Mouse (Mus musculus) intestine, embryonic 15.5 days (tissue): ENCODE measurements around the gene Syt2. TPM values are rescaled to one million over a fixed set of nuclear protein-coding genes. Genes with fewer than 3 reads are reported as not detected.
A peak's percentile ranks its signal among the peaks of the same experiment; 100 is the strongest.

Experiments
- ATAC-seq: fragments of 200-750 bp; cut with Nextera tagmentation; 2 replicates; pipeline ENCODE4 v1.8.0; 2017; ENCODE audit warnings: moderate TSS enrichment, moderate library complexity
- H3K27ac ChIP-seq: fragments of 300-500 bp; sonication (generic); 2 replicates; pipeline ENCODE4 v1.5.1; 2015; ENCODE audit warnings: mild to moderate bottlenecking, inconsistent platforms
- H3K27me3 ChIP-seq: fragments of 300-500 bp; sonication (generic); replicated peaks from 2 replicates; pipeline ENCODE4 v1.6.1; 2015; ENCODE audit warnings: inconsistent platforms
- H3K36me3 ChIP-seq: fragments of 300-500 bp; sonication (generic); 2 replicates; pipeline ENCODE4 v1.6.1; 2015; ENCODE audit warnings: inconsistent platforms
- H3K4me1 ChIP-seq: fragments of 300-500 bp; sonication (generic); replicated peaks from 2 replicates; pipeline ENCODE4 v1.6.1; 2015; ENCODE audit warnings: inconsistent platforms
- H3K4me2 ChIP-seq: fragments of 300-500 bp; sonication (generic); replicated peaks from 2 replicates; pipeline ENCODE4 v1.6.1; 2015; ENCODE audit warnings: mild to moderate bottlenecking, inconsistent platforms
- H3K4me3 ChIP-seq: fragments of 300-500 bp; sonication (generic); replicated peaks from 2 replicates; pipeline ENCODE4 v1.5.1; 2015; ENCODE audit warnings: inconsistent platforms
- H3K9ac ChIP-seq: fragments of 300-500 bp; sonication (generic); 2 replicates; pipeline ENCODE4 v1.6.1; 2015; ENCODE audit warnings: inconsistent platforms
- H3K9me3 ChIP-seq: fragments of 300-500 bp; sonication (generic); 2 replicates; pipeline ENCODE4 v1.6.1; 2016; ENCODE audit warnings: inconsistent platforms
- WGBS: fragments of 180-500 bp; shearing (Covaris S2); methylation state at CpG from one replicate; pipeline ENCODE4 v1.1.7; 2015; 5-methylcytosine and 5-hydroxymethylcytosine counted together
- polyA plus RNA-seq: library from polyadenylated mRNA; unstranded; fragments of >200 nt; fragmentation: Nextera tagmentation; extraction: Ambion mirVana; gene quantifications from 2 replicates; pipeline ENCODE4 v1.2.1, GENCODE M21; 2015

Gene Syt2
- polyA plus RNA-seq, 1 experiment from 2014 or later = 2.0 TPM

DNA sequence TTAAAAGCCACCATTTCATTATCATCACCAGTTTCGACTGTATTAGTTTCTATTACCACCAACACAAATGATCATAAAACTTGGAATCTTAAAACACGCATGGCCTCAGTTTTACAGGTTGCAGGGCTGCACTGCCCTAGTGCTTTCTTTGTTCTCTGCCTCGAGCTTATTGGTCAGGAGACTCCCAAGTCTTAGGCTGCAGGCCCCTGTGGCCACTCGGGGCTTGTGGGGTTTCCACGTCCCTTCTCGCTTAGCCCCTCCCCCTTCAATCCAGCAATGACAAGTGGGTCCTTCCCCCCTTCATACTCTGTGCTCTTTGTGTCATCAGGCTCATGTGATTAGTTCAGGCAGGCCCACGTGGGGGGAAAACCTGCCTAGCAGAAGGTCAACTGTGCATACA is 141.6 kb downstream of the Syt2 start:
- ATAC-seq = no peak
- no peaks in the 10 kb centered on the region for H3K27me3 ChIP-seq
- H3K36me3 ChIP-seq = no peaks in the 10 kb centered on the region
- no peak overlapping the region for H3K27ac ChIP-seq
- H3K4me1 ChIP-seq = peaks cover 6% of the 10 kb centered on the region; the same call in 1 of the 2 replicates
- H3K9me3 ChIP-seq = no peaks in the 10 kb centered on the region
- H3K4me2 ChIP-seq = no peak overlapping the region
- 49% methylated on average over 7 of the region's 7 CpGs for WGBS
- no peak overlapping the region for H3K4me3 ChIP-seq
- H3K9ac ChIP-seq = no peak overlapping the region

DNA sequence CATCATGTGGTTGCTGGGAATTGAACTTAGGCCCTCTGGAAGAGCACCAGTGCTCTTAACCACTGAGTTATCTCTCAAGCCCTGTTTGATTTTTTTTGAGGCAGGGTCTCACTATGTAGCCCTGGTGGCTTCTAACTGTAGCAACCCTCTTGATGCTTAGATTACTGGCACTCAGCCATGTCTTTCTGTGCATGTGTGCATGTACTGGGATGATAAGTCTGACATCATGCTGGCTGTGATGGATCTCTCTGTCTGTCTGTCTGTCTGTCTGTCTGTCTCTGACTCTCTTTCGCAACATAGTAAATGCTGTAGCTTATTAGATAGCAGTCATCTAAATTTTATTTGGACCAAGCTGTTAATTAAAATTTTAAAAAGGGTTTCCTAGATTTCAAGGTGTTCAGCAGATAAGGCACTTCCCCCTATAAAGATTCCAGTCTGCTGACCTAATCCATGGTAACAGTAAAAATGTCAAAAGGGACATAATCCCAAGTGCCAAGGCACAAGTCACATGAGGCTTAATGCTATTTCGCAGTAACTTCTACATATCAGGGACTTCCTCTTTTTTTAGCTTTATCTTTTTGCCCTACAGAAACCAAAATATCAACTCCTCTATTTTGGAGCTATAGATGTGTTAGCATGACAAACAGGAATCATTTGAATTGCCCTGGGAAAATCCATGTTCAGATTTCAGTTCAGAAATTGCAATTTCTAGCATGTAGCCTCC is 144.4 kb downstream of the Syt2 start:
- Histone ChIP-seq H3K9me3 (no peaks in the 10 kb centered on the region), H3K27me3 (no peaks in the 10 kb centered on the region), H3K36me3 (no peaks in the 10 kb centered on the region), H3K4me3 (no peak overlapping the region), H3K4me2 (no peak overlapping the region), H3K4me1 (peaks cover 8% of the 10 kb centered on the region; the same call in 1 of the 2 replicates), H3K27ac (no peak overlapping the region), H3K9ac (no peak overlapping the region)
- WGBS = 89% methylated on average over 2 of the region's 2 CpGs
- ATAC-seq = no peak

DNA sequence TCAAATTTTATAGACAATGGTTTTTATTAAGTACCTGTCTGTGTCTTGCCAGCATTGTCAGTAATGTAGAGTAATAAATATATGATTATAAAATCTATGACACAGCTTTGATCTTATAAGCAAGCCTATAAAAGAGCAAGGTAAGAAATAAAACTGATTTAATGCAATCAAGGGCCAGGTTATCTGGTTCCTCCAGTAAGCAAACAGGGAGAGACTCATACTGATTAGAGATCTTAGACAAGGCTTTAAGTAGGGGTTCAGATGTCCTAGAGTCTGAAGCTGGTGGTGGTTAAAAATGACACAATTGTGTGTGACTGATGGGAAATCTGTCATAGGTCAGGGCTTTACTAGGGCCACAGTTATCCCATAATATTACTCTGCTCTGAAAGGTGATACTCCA is 145.0 kb downstream of the Syt2 start:
- no peak overlapping the region for H3K4me3 ChIP-seq
- H3K27me3 ChIP-seq = no peaks in the 10 kb centered on the region
- ATAC-seq = no peak
- H3K9me3 ChIP-seq = no peaks in the 10 kb centered on the region
- no peak overlapping the region for H3K9ac ChIP-seq
- H3K36me3 ChIP-seq = no peaks in the 10 kb centered on the region
- no peak overlapping the region for H3K27ac ChIP-seq
- peaks cover 9% of the 10 kb centered on the region; the same call in 1 of the 2 replicates for H3K4me1 ChIP-seq
- no peak overlapping the region for H3K4me2 ChIP-seq

DNA sequence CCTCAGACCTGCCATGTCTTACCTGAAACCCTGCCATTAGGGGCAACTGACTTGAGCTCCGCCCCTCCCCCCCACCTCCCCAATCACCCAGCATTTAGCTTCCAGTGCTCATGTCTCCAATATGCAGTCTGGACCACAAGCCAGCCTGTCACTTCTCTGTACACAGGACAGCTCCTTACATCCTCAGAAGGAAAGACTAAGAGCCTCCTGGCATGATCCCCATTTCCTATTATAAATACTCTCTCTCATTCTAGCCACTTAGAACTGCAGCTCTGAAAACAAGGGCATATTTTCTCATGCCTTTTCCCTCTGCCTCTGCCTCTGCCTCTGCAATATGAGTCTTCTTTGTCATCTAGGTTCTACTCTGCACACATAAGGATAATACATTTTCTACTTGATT is 149.6 kb downstream of the Syt2 start:
- H3K27ac ChIP-seq = no peak overlapping the region; the same call in 1 of the 2 replicates
- no peaks in the 10 kb centered on the region for H3K27me3 ChIP-seq
- 88% methylated on average over 1 of the region's 1 CpGs for WGBS
- H3K9me3 ChIP-seq = no peaks in the 10 kb centered on the region
- no peak for ATAC-seq
- H3K4me1 ChIP-seq = 0 out of 2 replicates have a peak, but pooled peaks cover 6% of the 10 kb centered on the region
- no peak overlapping the region for H3K4me3 ChIP-seq
- H3K36me3 ChIP-seq = no peaks in the 10 kb centered on the region
- H3K9ac ChIP-seq = no peak overlapping the region
- no peak overlapping the region for H3K4me2 ChIP-seq

DNA sequence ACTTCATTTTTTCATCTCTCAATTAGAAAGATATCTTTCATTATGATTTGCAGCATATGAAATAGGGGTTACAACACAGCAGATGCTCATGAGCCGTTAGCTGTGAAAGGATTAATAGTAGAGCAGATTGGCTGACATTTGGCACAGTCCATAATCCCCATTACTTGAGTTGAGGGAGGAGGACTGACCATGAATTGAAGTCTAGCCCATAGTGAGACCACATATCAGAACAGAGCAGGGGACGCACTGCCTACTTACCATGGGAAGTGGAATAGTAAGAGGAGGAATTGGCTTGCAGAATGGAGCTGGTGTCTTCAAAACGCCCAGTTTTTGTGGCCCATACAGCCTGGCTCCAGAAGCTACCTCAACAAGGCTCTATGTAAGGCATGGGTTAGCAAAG is 150.1 kb downstream of the Syt2 start:
- H3K9ac ChIP-seq = no peak overlapping the region
- H3K27me3 ChIP-seq = no peaks in the 10 kb centered on the region
- H3K4me2 ChIP-seq = no peak overlapping the region
- WGBS = 80% methylated on average over 3 of the region's 3 CpGs
- H3K9me3 ChIP-seq = no peaks in the 10 kb centered on the region
- no peak for ATAC-seq
- H3K4me3 ChIP-seq = no peak overlapping the region
- peaks cover 6% of the 10 kb centered on the region; the same call in 1 of the 2 replicates for H3K4me1 ChIP-seq
- no peak overlapping the region for H3K27ac ChIP-seq
- H3K36me3 ChIP-seq = no peaks in the 10 kb centered on the region

DNA sequence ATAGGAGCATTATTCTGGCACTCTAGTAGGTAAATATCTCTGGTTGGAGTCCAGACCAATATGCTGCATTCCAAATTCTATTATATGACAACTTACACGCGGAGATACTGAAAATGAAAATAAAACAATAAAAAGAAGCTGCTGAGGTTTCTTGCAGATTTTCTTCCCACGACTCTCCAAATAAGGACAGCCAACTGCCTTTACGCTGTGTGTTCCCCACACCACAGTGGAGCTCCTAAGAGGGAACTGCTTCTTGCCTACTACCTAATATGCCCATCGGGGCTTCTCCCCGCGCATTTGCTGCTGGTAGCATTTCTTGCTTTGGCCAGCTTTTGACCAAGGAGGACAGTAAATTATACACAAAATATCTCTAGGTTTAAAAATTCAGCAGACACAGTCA is 155.3 kb downstream of the Syt2 start:
- Histone ChIP-seq H3K27ac (peak overlapping the region; percentile 82), H3K27me3 (no peaks in the 10 kb centered on the region), H3K4me3 (peak overlapping the region; percentile 25), H3K9me3 (no peaks in the 10 kb centered on the region), H3K9ac (peak overlapping the region; percentile 13), H3K36me3 (no peaks in the 10 kb centered on the region), H3K4me1 (peaks cover 9% of the 10 kb centered on the region), H3K4me2 (peak overlapping the region; percentile 48)
- ATAC-seq = no peak
- 68% methylated on average over 7 of the region's 7 CpGs for WGBS

DNA sequence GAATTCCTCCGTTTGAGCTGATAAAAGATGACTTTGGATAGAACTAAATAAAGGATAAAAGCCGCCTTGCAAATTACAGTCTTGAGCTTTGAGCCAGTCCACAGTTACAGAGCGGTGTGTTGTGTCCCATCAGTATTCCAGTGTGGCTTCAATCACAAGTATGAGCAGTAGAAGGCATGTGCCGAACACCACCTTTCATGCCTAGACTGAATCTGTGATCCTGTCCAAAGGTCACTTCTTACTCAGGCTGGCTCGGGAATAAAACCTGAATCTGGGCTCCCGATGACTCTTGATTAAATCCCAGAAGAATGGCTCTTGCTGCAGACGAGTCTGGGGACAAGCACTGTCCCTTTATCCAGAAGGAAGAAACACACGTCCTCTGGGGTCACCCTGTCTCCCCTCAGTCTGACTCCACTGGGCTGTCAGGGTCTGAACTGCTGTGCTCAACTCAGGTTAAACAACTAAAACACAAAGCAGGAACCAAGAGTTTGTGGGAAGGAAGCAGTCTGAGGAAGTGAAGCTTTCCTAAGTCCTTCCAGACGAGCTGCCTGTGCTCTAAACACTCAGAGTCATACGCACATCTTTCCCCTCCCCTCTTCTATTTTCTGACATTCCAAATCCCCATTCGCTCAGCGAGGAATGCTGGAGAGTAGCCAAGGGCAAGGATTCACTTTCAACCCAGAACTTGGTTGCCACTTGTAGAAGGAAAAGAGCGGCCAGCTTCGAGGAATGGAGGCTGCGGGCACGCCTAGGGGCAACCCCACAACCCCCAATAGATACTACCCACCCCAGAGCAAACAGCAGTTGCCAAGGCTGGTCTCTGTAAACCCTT is 157.0 kb downstream of the Syt2 start:
- H3K27ac ChIP-seq = peak overlapping the region; percentile 94
- no peaks in the 10 kb centered on the region for H3K27me3 ChIP-seq
- no peaks in the 10 kb centered on the region for H3K36me3 ChIP-seq
- peaks cover 11% of the 10 kb centered on the region for H3K4me1 ChIP-seq
- peak; percentile 77 for ATAC-seq
- H3K9ac ChIP-seq = peak overlapping the region; percentile 53
- 29% methylated on average over 16 of the region's 16 CpGs for WGBS
- peak overlapping the region; percentile 25 for H3K4me3 ChIP-seq
- H3K4me2 ChIP-seq = peak overlapping the region; percentile 48
- H3K9me3 ChIP-seq = no peaks in the 10 kb centered on the region

DNA sequence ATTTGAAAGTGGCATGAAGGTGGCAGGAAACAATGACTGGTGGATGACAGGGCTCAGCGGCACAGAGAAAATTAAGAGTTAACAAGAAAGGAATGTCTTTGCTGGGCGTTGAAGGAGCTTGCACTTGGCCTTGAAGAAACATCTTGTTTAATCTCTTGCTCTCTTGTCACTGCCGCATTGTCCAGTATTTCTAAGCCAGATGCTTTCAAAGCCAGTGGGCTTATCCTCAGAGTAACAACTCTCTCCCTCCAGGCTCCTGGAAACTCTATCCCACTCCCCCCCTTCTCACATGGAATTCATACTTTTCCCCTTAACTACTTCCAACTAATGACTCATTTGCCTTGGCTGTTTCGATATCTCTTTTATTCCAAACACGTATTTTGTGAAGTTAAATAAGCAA is 157.9 kb downstream of the Syt2 start:
- no peaks in the 10 kb centered on the region for H3K36me3 ChIP-seq

DNA sequence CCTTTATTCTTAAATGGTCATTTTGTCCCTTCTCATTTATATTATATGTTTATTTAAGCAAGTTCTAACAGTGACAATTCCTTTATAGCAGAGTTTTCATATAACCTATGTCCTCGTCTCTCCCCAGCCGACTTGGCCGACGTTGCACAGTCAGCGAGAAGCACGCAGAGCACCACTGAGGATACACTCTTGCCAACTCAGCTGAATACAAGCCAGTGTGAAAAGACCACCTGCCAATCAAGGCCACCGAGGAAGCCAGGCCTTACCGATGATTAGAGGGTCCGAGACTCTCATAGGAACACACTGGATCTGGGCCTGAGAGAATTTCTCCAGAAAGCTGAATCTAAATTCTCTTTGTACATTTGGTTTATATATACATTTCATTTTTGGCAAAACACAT is 159.0 kb downstream of the Syt2 start:
- ATAC-seq = no peak
- WGBS = 69% methylated on average over 9 of the region's 9 CpGs

More for the DNA sequence above, 157.9 kb downstream of the Syt2 start:
- Histone ChIP-seq H3K27ac (peak overlapping the region; percentile 94), H3K4me1 (peaks cover 11% of the 10 kb centered on the region), H3K4me3 (no peak overlapping the region), H3K4me2 (peak overlapping the region; percentile 48), H3K9me3 (no peaks in the 10 kb centered on the region), H3K27me3 (no peaks in the 10 kb centered on the region), H3K9ac (no peak overlapping the region)
- 39% methylated on average over 5 of the region's 5 CpGs for WGBS
- no peak for ATAC-seq

More for the DNA sequence above, 159.0 kb downstream of the Syt2 start:
- Histone ChIP-seq H3K4me2 (no peak overlapping the region), H3K36me3 (no peaks in the 10 kb centered on the region), H3K4me1 (peaks cover 11% of the 10 kb centered on the region), H3K27me3 (no peaks in the 10 kb centered on the region), H3K9ac (no peak overlapping the region), H3K4me3 (no peak overlapping the region), H3K9me3 (no peaks in the 10 kb centered on the region), H3K27ac (peak overlapping the region; percentile 24)

Other genes with a start within 250 kb of the Syt2 start
- 35.8 and 37.9 TPM in 2 replicates for gene Cyb5r1, start 241.1 kb upstream of the Syt2 start, polyA plus RNA-seq
- 77.8 and 80.5 TPM in 2 replicates for gene Adipor1, start 231.3 kb upstream of the Syt2 start, polyA plus RNA-seq
- 21.7 and 22.2 TPM in 2 replicates for gene Klhl12, start 191.1 kb upstream of the Syt2 start, polyA plus RNA-seq
- 37.3 and 38.7 TPM in 2 replicates for gene Rabif, start 152.0 kb upstream of the Syt2 start, polyA plus RNA-seq
- not detected in 2 replicates for gene Mgat4e, start 97.0 kb upstream of the Syt2 start, polyA plus RNA-seq
- gene Kdm5b, start 86.5 kb upstream of the Syt2 start, polyA plus RNA-seq = 35.0 and 38.7 TPM in 2 replicates